Mouse (Mus musculus): ENCODE results near the gene Ipo13.

Gene Ipo13

DNA sequence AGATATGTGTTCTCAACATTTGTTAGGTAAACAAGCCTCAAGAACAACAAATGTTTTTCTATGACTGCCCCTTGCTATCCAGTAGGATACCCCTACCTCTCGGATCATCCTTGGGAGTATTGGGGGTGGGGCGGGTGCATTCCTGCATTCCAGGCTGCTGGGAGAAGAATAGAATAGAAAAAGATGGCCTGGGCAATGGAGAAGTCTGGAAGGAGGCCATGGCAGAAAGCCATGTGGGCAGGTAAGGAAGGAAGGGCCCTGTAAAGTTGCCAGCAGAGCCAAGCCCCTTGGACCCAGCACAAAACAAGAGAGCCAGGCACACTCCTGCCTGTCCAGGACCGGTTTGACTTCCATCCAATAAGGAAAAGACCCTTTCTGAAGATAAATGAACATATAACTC is 1.4 kb downstream of the Ipo13 start:
- DNase-seq = peak; percentile 70

DNA sequence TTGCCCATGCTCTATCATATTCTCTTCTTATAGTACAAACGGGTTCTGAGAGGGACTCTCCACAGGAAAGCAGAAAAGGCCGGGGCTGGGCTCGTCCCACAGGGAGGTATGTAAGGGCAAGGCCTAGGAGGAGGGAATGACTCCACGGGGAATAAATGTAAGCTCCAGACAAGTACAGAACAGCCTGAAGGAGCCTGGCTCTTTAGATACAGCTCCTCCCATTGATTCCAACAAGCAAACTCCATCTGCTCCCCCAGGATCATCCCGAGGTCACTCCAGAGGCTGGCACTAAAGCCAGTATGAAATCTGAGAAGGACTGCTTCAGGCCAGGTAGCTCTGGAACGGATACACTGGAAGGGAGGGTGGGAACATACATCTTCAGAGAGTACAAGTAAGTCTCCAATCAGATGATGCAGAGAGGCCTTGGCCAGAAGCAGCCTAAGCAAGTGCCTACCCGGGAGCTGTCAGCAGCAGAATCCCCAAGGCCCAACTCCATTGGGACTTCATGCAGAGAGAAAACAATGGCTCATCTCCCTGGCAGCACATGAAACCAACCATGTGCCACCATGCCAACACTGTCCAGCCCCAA is 2.0 kb downstream of the Ipo13 start:
- no peak for DNase-seq

- no peak for DNase-seq
Measured at GRCm38 (mm10) chr4:117912131-117912561, 2.7 kb downstream of the Ipo13 start.

DNA sequence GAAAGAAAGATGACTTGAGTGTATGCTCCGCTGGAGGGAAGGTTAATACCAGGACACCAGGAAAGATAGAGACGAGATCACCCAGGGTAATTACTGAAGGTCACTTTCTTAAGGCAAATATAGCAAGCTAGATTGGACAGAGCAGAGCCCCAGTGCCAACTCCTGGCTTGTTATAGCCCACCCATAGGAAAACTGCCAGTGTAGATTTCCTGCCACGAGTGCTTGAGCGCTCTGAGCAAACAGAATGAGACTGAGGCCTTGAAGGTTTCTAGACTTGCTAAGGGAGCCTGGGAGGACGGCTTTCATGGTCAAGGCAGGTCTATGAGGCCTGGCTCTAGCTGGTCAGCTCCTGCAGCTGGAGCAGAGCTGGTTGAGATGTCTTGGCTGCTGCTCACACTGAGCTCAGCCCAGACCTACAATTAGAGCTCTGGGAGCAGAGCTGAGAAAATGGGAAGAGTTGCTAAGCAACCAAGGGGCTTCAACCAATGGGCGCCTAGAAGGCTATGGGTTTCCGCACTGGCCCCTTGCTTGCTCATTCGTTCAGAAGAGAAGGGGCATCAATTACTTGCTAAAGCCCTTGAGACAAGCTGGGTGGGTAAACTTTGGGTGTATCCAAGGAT is 5.9 kb downstream of the Ipo13 start:
- DNase-seq = no peak

GRCm38 (mm10) chr4:117906196-117906595 is 8.6 kb downstream of the Ipo13 start:
- DNase-seq = no peak

DNA sequence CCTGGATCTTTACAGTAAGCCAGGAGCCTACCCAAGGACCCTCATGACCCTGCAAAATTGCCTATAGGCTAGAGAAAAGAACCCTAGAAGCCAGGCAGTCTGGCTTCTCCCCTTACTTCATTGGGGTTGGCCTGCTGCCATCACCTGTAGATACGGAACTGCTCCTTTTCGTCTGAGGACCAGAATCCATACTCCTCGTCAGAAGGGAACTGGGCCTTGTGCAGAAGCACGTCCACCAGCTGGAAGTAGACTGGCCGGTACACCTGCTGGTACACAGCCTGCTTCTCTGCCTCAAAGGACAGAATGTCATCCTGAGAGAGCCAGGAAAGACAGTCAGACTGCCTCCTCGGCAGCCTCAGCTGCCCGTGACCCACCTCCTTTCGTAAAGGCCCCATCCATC is 10.0 kb downstream of the Ipo13 start:
- no peak for DNase-seq

- no peak for DNase-seq
Measured at GRCm38 (mm10) chr4:117904094-117904493, 10.7 kb downstream of the Ipo13 start.

- DNase-seq = no peak
Measured at GRCm38 (mm10) chr4:117898111-117898510, 16.7 kb downstream of the Ipo13 start.

GRCm38 (mm10) chr4:117896031-117896430 is 18.8 kb downstream of the Ipo13 start:
- DNase-seq = no peak

- no peak for DNase-seq
Measured at GRCm38 (mm10) chr4:117895339-117895738, 19.5 kb downstream of the Ipo13 start.

DNA sequence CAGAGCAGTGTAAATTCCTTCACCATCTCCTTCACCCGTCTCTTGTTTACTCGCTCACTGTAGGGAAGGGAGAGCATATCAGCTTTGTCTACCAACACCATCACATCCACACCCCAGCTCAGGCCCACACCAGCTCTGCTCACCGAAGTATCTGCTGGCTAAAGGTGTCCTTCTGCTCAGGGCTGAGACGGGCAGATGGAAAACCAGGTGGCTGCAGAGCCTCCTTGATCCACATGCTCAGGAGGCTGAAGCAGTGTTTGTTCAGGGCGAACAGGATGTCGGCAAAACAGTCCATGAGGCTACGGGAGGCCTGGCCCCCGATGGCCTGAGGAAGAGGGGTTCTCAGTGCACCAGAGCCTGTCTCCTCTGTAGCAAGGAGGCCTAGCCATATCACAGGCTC is 20.2 kb downstream of the Ipo13 start:
- DNase-seq = no peak

DNA sequence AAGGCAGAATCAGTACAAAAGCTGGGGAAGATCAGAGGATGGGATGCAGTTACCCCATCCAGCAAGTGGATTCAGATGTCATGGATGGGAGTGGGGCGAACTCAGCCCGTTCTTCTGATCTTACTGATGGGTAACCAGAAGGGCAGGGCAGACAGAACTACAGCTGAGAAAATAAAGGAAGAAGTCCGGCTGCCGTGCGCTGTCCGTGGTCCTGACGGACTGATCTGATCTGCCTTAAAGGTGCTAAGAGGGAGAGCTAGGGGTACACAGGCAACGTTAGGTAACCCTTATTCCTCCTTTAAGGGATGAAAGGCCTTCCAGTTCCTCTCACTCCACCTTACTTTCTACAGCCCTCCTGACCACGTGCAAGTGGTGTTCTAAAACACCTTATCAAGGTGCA is 21.4 kb downstream of the Ipo13 start:
- no peak for DNase-seq

GRCm38 (mm10) chr4:117891738-117892161 is 23.0 kb downstream of the Ipo13 start, which contains the start of gene Dph2:
Dph2 (minus strand) TSS chr4:117892032.
- DNase-seq = peak; percentile 87

GRCm38 (mm10) chr4:117890750-117891149 is 24.0 kb downstream of the Ipo13 start:
- no peak for DNase-seq

- no peak for DNase-seq
Measured at GRCm38 (mm10) chr4:117890031-117890430, 24.8 kb downstream of the Ipo13 start.

DNA sequence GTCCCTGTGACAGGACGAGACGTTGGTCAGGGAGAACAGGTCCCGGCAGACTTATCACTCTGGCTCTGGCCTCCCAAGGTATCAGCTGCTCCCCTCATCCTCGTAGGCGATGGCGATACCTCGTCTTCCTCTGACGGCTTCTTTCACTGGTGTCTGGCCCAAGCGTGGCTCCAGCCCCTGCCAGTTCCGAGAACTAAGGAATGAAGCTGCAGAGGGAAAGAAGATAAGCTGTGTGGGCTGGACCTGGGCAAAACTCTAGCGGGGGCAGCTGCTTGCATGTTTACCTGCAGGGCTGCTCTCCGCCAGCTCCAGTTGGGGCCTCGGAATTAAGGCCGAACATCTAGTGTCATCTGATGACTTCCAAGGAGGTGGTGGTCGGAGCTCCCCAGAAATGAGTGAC is 25.3 kb downstream of the Ipo13 start:
- DNase-seq = no peak

DNA sequence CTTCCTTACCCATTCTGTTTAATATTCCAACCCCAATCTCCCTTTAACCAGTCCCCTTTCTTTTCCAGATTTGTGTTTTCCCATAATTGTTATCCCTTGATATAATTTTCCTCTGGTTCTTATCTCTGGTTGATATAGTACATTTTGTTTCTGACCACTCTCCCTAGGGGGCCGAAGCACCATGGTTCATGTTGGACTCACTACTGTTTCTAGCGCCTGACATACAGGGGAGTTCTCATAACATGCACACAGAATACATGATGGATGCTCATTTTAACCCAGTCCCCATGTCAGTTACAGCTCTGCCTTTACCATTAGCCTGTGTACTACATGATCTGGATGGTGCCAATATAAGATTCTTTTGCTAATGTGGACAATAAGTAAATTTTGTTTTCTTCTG is 26.9 kb downstream of the Ipo13 start:
- DNase-seq = no peak

DNA sequence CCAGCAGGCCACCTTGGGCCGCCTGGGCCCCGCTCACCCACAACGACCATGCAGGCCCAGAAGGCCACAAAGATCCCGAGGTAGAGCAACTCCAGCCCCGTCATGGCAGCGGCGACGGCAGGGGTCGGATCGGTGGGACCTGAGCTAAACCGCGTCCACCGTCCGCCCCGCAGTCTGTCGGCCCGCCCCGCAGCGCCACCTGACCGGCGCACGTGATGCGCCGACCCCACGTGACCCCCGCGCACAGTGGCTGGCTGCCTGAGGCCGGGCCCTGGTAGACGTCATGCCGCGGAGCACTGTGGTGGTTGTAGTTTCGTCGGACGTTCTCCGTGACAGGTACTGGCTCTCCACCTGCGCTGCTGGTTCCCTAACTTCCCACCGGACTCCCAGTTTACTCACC is 27.7 kb downstream of the Ipo13 start, which contains the start of gene Atp6v0b:
Atp6v0b (minus strand) TSS at position 201 of the 400 bp plus-strand sequence.
- peak; percentile 94 for DNase-seq

GRCm38 (mm10) chr4:117886644-117887043 is 28.2 kb downstream of the Ipo13 start:
- peak; percentile 37 for DNase-seq

GRCm38 (mm10) chr4:117885994-117886393 is 28.8 kb downstream of the Ipo13 start:
- no peak for DNase-seq

GRCm38 (mm10) chr4:117885093-117885492 is 29.7 kb downstream of the Ipo13 start:
- DNase-seq = no peak

GRCm38 (mm10) chr4:117884146-117884545 is 30.7 kb downstream of the Ipo13 start:
- no peak for DNase-seq

DNA sequence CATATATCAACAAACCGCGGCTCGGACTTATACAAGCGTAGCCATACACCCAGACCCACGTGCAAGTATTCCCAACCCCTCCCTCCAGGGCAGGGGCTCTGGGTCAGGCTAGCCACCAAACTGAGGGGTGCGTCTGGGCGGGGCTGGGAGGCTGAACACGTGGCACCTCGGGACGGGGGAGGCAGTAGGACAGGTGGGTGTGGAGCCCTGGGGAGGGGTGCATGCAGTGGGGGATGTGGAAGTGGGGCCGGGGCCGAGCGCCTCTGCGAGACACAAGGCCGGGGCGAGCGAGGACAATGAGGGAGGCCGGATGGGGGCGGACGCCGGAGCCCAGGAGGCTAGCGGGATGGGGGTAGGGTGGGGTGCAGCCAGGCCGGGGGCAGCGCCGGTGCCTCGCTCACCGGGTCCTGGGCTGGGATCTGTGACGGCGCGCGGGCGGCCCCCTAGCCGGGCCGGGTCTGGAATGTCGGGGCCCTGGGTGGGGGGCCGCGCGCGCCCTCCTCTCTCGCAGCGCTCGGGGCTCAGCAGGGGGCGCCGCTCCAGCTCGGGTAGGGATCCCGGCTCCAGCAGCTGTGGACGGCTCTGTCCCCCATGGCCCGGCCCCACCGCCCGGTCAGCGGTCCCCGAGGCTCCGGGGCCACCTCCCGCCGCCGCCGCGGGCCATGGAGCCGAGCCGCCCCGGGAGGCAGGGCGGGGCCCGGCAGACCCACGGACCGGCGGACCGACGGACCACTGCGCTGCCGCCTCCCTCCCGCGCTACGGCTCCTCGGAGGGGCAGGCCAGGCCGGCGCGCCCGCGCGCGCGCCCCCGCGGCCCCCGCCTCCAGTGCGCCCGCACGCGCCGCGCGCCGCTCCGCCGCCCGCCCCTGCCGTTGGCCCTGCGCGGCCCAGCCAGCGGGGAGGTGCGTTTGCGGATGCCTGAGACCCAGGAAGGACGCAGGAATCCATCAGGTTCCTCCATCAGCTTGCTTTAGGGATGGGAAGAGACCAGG is 31.8 kb downstream of the Ipo13 start, which contains the start of gene B4galt2:
B4galt2 (minus strand) TSS at position 787 of the 991 bp plus-strand sequence.
- DNase-seq = no peak

All from kidney, adult 11 months (tissue).